Mouse (Mus musculus) frontal cortex, adult (tissue): Measurements from ENCODE around the gene Ncs1.

ENCODE experiments used
- ATAC-seq: cut with Nextera tagmentation; 2 replicates; pipeline ENCODE4 v1.9.2; 2017; ENCODE audit warnings: mild to moderate bottlenecking, moderate library complexity, mixed read lengths; ENCODE audit not compliant: low TSS enrichment

Gene Ncs1

DNA sequence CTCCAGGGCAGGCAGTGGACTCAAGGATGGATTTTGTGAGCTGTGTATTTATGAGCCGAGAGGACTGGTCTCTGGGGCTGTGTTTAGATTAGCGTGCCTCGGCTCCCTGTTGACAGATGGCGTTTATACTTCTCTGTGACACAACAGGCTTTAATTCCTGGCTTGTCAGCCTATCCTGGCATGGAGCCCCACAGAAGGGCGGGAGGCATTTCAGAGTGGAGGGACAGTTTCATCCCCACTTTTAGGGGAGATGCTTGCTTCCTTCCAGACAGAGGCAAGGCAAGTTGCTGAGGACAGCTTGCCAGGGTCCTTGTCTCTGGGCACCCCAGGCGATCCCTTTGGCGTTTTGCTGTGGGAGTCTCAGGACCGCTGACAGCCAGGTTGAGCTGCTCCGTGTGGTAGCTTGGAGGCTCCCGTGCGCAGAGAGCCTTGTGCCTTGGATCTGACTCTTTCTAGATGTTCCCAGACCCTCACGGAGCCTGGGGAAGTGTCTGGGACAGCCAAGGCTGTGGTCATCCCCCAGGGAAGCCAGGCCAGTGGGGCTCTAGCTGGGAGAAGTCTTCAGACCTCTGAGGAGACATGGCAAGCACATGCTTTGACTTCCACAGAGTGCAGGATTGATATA is 92.2 kb downstream of the Ncs1 start:
- ATAC-seq = no peak

DNA sequence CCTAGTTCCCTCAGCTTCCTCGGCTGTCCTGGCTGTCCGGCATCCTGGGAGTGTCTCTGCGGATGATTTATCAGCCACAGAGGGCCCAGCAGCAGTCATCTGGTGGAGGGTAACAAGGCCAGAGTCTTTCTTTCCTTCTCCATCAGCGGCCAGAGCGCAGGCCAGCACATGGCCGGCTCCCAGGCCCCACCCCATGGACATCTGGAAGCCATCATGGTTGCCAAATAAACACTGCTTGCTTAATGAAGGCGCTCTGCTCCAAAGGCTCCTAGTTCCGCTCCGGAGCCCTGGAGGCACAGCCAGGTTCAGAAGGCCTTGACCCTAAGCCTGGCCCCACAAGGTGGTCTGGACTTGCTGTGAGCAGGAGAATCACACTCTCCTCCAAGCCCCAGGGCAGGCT is 94.2 kb downstream of the Ncs1 start:
- ATAC-seq = no peak

DNA sequence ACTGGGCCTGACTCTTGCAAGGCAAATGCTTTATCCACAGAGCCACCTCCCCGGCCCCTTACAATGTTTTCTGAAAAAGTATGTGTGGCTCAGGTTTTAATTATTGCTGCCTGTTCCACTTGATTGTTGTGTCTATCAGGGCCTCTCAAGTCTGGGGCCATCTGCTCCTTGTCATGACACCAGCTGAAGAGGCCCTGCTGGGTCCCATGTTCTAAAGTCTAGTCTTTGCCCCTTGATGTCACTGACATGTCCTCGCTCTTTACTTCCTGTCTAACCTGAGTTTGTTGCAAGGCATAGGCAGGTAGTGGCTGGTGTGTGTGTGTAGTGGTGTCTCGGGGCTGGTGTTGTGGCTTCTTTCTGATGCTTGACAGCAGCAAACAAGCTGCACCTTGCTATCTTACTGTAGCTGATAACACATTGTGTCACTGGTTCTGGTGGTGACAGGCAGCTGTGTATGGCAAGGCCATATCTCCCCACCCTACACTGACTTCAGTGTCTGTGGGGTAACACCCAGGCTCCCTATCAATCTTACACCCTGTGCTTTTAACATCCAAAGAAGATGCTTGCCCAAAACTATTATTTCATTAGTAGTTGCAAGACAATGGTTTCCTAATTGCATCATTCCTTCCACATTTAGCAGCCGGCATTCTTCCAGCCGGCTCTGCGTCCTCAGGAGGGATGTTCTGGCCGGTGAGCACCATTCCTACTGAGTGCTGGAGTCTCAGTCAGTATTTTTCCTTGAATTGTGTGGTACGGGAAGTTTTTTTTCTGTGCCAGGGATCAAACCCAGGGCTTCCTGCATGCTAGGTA is 96.3 kb downstream of the Ncs1 start:
- no peak for ATAC-seq
